Mouse (Mus musculus) frontal cortex, adult 2 months (tissue): ENCODE data around the gene Kit. TPM values are rescaled to one million over a fixed set of nuclear protein-coding genes. Genes with fewer than 3 reads are reported as not detected.

Experiments used
- DNase-seq, 2 experiments: peaks; one replicate each; pipeline ENCODE4 v3.0.0; 2022; ENCODE audit warnings: low spot score in 1 of 2; ENCODE audit errors: extremely low spot score in 1 of 2
- polyA plus RNA-seq: library from polyadenylated mRNA; depleted of rRNA; stranded (reverse); fragments of >200 nt; gene quantifications from 2 replicates; pipeline ENCODE4 v1.2.3, GENCODE M21; 2012; rRNA removed

The Kit gene
- 24.6 and 26.9 TPM in 2 replicates for polyA plus RNA-seq

- peak in 1 of 2 experiments; percentile 53 for DNase-seq
Observed at GRCm38 (mm10) chr5:75574852-75575566, at the start of gene Kit. Gene Kit (plus strand): TSS chr5:75574916.

GRCm38 (mm10) chr5:75536156-75536555 is 38.6 kb upstream of the Kit start:
- DNase-seq = no peak

- DNase-seq = no peak
Observed at GRCm38 (mm10) chr5:75537717-75538116, 37.0 kb upstream of the Kit start.

- no peak for DNase-seq
Observed at GRCm38 (mm10) chr5:75538458-75538857, 36.3 kb upstream of the Kit start.

GRCm38 (mm10) chr5:75539098-75539497 is 35.6 kb upstream of the Kit start:
- DNase-seq = no peak

- DNase-seq = no peak
Observed at GRCm38 (mm10) chr5:75543757-75544156, 31.0 kb upstream of the Kit start.

GRCm38 (mm10) chr5:75544472-75545264 is 30.0 kb upstream of the Kit start:
- no peak for DNase-seq

- no peak for DNase-seq
Observed at GRCm38 (mm10) chr5:75545265-75545643, 29.5 kb upstream of the Kit start.

GRCm38 (mm10) chr5:75553021-75553420 is 21.7 kb upstream of the Kit start:
- peak in 1 of 2 experiments; percentile 26 for DNase-seq

- DNase-seq = no peak
Observed at GRCm38 (mm10) chr5:75557636-75558035, 17.1 kb upstream of the Kit start.

GRCm38 (mm10) chr5:75559291-75559690 is 15.4 kb upstream of the Kit start:
- no peak for DNase-seq

- DNase-seq = no peak
Observed at GRCm38 (mm10) chr5:75561231-75561630, 13.5 kb upstream of the Kit start.

- DNase-seq = no peak
Observed at GRCm38 (mm10) chr5:75574151-75574851, 415 bp upstream of the Kit start.

GRCm38 (mm10) chr5:75575567-75576515 is 1.1 kb downstream of the Kit start:
- DNase-seq = peak in 1 of 2 experiments; percentile 23

GRCm38 (mm10) chr5:75576741-75577140 is 2.0 kb downstream of the Kit start:
- no peak for DNase-seq

GRCm38 (mm10) chr5:75578141-75578540 is 3.4 kb downstream of the Kit start:
- DNase-seq = no peak

- DNase-seq = no peak
Observed at GRCm38 (mm10) chr5:75579244-75579643, 4.5 kb downstream of the Kit start.

- no peak for DNase-seq
Observed at GRCm38 (mm10) chr5:75579646-75580268, 5.0 kb downstream of the Kit start.

- no peak for DNase-seq
Observed at GRCm38 (mm10) chr5:75581926-75582325, 7.2 kb downstream of the Kit start.

GRCm38 (mm10) chr5:75587781-75588180 is 13.1 kb downstream of the Kit start:
- DNase-seq = no peak
